In the genomic region with DNA sequence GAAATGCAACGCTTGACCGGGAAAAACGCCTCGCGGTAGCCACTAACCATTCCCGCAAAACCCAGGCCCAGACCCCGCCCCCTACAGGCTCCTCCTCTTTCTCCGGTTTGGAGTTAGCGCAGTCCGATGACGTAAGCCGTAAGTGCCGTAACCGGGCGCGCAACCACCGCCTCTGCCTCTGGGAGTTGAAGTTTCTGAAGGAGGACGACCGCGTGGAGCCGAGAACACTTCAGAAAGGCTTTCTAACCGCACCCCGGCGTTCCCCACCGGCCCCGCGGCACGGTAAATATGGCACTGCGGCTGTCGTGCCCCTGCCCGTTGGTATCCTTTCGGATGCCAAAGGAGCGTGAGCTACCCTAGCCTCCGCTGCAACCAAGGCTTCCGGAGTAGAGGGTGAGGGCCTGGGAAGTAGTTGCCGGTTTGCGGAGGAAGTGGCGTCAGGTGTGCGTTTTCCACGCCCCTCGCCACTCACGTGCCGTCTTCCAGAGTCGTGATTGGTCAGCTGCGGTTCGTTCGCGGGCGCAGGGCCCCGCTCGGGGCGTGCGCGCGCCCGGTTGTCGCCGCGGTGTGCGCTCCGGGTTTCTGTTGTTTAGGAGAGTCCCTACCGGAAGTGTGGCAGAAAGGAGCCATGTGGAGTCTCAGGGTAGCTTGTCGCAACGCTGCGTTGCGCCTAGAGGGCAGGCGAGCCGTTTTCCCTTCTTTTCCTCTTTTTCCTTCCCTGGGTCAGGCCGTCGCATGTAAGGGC, we compare ENCODE assay signal across 1 mouse cellular context.
TF ChIP-seq lines count a peak whose summit lies in the region.

TSS of gene Trmt10a (plus strand) at position 134 of the 745 bp plus-strand sequence.

TF ChIP-seq in myocyte, 11 proteins besides CTCF, POLR2A, EP300 and RAD21 (continued from another document):
- TF ChIP-seq USF1 (IDR thresholded peaks at IDR 0.05; ENCODE audit: low read depth): peak; percentile 97
- TF ChIP-seq CEBPB (IDR thresholded peaks at IDR 0.05; ENCODE audit: insufficient read depth, poor library complexity, severe bottlenecking): no peak
- TF ChIP-seq POLR2AphosphoS2 (IDR thresholded peaks at IDR 0.05; ENCODE audit: insufficient read length, low read depth): peak; percentile 88
